Mouse (Mus musculus): ENCODE measurements at regions not wholly inside any gene's neighbourhood (a gene's known extent, or its start where the extent isn't known, plus 50 kb on each side); places are given as distances from the start of the nearest gene placed in this dataset.

DNA sequence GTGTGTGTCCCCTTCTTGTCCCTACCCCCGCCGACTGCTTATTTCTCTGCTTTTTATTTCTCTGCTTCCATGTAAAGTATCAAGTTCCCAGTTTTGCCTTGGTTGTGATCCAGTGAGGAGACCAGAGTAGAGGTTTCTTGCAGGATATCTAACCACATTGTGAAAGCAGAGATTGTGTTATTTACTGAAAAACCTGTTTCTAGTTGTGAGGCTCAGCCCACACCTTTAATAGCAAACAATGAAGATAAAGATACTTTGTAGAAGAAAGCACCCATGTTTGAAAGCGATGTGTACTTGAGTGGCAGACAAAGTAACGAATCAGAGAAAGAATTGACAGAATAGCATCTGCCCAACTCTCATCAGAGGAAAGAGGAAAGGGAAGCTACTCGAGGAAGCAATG lies 218.7 kb upstream of the Fam19a5 start:
- TF ChIP-seq POLR2A (IDR thresholded peaks at IDR 0.05; ENCODE audit: insufficient read depth, low read depth, low read length) (no peak), CTCF (IDR thresholded peaks at IDR 0.05; ENCODE audit: insufficient read depth, low read depth, low read length) (no peak)
